Mouse (Mus musculus) C2C12 (cell line): ENCODE data around the gene Casp4. TPM values are rescaled to one million over a fixed set of nuclear protein-coding genes. Genes with fewer than 3 reads are reported as not detected.

Source experiments
- H3K27me3 ChIP-seq: one replicate; pipeline ENCODE4 v1.6.1; 2011; ENCODE audit not compliant: control insufficient read depth, insufficient read depth, insufficient read length
- H3K36me3 ChIP-seq: one replicate; pipeline ENCODE4 v1.6.1; 2011; ENCODE audit not compliant: control insufficient read depth, insufficient read depth
- H3K4me3 ChIP-seq: one replicate; pipeline ENCODE4 v1.5.1; 2011; ENCODE audit warnings: mild to moderate bottlenecking, control low read depth; ENCODE audit not compliant: poor library complexity, insufficient read depth, severe bottlenecking
- H3K79me2 ChIP-seq: one replicate; pipeline ENCODE4 v1.6.1; 2011; ENCODE audit not compliant: control insufficient read depth, insufficient read depth
- H3K79me3 ChIP-seq: one replicate; pipeline ENCODE4 v1.6.1; 2011; ENCODE audit warnings: low read depth, control low read depth
- H3ac ChIP-seq: one replicate; pipeline ENCODE3; 2011; ENCODE audit warnings: low read depth; ENCODE audit not compliant: control insufficient read depth, insufficient read length
- CEBPB ChIP-seq: IDR thresholded peaks from one replicate; pipeline ENCODE4 v1.6.1; 2011; ENCODE audit warnings: low read depth, mild to moderate bottlenecking, control low read depth, moderate library complexity
- CTCF ChIP-seq: IDR thresholded peaks from one replicate; pipeline ENCODE4 v1.5.1; 2011; ENCODE audit not compliant: control insufficient read depth, insufficient read depth, insufficient read length
- FOSL1 ChIP-seq: IDR thresholded peaks from one replicate; pipeline ENCODE4 v1.8.0; 2011; ENCODE audit warnings: mild to moderate bottlenecking, low read length; ENCODE audit not compliant: poor library complexity, insufficient read depth, severe bottlenecking
- MAX ChIP-seq: IDR thresholded peaks from one replicate; pipeline ENCODE4 v1.6.1; 2011; ENCODE audit warnings: mild to moderate bottlenecking, control low read depth
- MYOD1 ChIP-seq: IDR thresholded peaks from one replicate; pipeline ENCODE4 v1.6.1; 2011; ENCODE audit warnings: low read depth; ENCODE audit not compliant: control insufficient read depth, insufficient read length
- MYOG ChIP-seq: IDR thresholded peaks from one replicate; pipeline ENCODE4 v1.6.1; 2011; ENCODE audit not compliant: control insufficient read depth, insufficient read length; ENCODE audit errors: extremely low read depth
- USF1 ChIP-seq: IDR thresholded peaks from one replicate; pipeline ENCODE4 v1.6.1; 2011; ENCODE audit warnings: low read depth, mild to moderate bottlenecking, control low read depth, moderate library complexity
- polyA plus RNA-seq: library from polyadenylated mRNA; unstranded; fragments of >200 nt; fragmentation: generic; extraction: Trizol; gene quantifications from one replicate; pipeline ENCODE4 v1.2.1, GENCODE M21; 2012; ENCODE audit warnings: missing spikeins

The Casp4 gene
- polyA plus RNA-seq, 1 experiment, result 0.50 TPM

DNA sequence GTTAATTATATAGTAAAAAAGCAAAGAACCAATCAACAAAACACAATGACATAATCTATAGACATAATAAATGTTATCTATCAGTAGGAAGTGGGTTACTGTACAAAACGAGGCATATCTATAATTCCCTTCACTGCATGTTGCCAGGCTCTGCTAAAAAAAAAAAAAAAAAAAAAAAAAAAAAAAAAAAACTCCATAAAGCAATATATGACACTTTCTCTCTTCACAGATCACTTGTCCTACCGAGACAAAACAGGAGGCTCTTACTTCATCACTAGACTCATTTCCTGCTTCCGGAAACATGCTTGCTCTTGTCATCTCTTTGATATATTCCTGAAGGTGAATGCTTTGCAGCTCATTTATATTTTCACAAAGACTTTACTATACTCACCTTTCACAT, 19.6 kb downstream of the Casp4 start:
- no peak for TF ChIP-seq MYOG
- no peak for TF ChIP-seq CTCF
- TF ChIP-seq MYOD1, result no peak
- TF ChIP-seq USF1, result no peak
- TF ChIP-seq CEBPB, result no peak
- no peak for TF ChIP-seq MAX
- TF ChIP-seq FOSL1, result no peak
- H3K4me3 ChIP-seq, result no peak overlapping the region
- H3K36me3 ChIP-seq, result no peaks in the 10 kb centered on the region
- no peak overlapping the region for H3ac ChIP-seq
- no peaks in the 10 kb centered on the region for H3K27me3 ChIP-seq
- no peaks in the 10 kb centered on the region for H3K79me2 ChIP-seq
- no peaks in the 10 kb centered on the region for H3K79me3 ChIP-seq

DNA sequence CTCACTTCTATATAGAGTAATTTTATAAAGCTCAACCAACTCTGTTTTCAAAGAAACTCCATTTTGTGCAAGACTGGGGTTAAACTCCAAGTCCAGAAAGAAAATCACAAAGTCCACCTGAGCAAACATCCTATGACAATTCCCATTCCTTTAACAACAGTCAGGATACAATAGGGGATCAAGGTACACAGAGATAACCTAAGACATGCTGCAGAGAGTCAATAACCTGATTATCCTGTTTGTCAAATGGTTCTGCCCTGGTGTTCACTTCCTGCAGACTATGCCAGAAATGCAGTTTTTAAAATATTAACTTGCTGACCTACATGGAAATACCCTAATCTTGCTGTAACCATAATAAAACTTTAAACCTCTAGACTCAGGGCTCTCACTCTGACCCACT, 23.8 kb downstream of the Casp4 start:
- Histone ChIP-seq H3ac (no peak overlapping the region), H3K79me3 (no peaks in the 10 kb centered on the region), H3K36me3 (no peaks in the 10 kb centered on the region), H3K27me3 (no peaks in the 10 kb centered on the region), H3K4me3 (no peak overlapping the region), H3K79me2 (no peaks in the 10 kb centered on the region)
- TF ChIP-seq CEBPB (no peak), MYOD1 (no peak), CTCF (no peak), MAX (no peak), USF1 (no peak), MYOG (no peak), FOSL1 (no peak)

DNA sequence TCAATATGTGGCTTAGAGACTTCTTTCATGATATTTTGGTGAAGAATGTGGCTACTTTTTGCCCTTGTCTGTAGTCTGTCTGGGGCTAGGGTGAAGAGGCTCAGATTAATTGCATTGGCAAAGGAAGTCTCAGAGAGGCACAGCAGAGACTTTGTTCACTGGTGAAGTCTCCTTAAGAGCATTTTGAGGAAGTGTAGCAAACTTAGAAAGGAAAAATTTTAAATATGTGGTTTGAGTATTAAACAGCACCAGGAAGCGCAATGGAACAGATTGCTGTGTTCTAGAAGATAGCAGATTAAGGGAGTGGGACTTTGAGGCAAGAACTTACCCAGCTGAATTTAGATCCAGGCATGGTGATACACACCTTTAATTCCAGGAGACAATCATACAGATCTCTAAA, 24.8 kb downstream of the Casp4 start:
- no peak overlapping the region for H3ac ChIP-seq
- no peaks in the 10 kb centered on the region for H3K79me3 ChIP-seq
- TF ChIP-seq MYOG (no peak), USF1 (no peak)
- no peaks in the 10 kb centered on the region for H3K36me3 ChIP-seq
- no peaks in the 10 kb centered on the region for H3K79me2 ChIP-seq
- H3K27me3 ChIP-seq, result no peaks in the 10 kb centered on the region
- H3K4me3 ChIP-seq, result no peak overlapping the region

DNA sequence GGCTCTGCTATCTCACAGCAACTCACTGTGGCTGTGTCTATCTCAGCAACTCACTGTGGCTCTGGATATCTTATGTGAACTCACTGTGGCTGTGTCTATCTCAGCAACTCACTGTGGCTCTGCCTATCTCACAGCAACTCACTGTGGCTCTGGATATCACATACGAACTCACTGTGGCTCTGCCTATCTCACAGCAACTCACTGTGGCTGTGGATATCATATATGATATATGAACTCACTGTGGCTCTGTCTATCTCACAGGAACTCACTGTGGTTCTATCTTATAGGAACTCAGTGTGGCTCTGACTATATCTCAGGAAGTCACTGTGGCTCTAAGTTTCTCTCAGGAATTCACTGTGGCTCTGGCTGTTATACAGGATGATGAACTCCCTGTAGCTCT, 34.5 kb downstream of the Casp4 start:
- H3K4me3 ChIP-seq, result no peak overlapping the region
- no peak overlapping the region for H3ac ChIP-seq
- no peaks in the 10 kb centered on the region for H3K79me3 ChIP-seq
- no peaks in the 10 kb centered on the region for H3K27me3 ChIP-seq
- no peaks in the 10 kb centered on the region for H3K36me3 ChIP-seq
- TF ChIP-seq CEBPB, result no peak
- no peak for TF ChIP-seq CTCF
- TF ChIP-seq USF1, result no peak
- no peak for TF ChIP-seq MYOD1
- no peaks in the 10 kb centered on the region for H3K79me2 ChIP-seq

DNA sequence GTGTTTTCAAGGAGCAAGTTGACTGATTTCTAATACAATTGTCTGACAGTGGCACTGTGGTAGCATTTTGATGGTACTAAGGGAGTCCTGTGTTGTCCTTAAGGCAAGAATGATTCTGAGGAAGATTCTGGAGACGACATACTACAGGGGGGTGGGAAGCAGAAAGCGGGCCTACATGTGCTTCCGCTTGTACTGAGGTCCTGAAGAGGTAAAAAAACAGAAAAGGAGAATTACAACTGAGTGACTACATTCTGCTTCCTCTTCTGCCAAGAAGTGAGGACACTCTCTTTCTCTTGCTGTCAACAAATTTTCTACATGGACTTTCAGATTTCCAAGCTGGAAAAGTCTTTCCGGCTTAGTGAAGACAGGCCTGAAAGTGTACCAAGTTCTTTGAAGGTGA, 35.5 kb downstream of the Casp4 start:
- no peak overlapping the region for H3ac ChIP-seq
- no peak for TF ChIP-seq CTCF
- no peak for TF ChIP-seq MYOD1

DNA sequence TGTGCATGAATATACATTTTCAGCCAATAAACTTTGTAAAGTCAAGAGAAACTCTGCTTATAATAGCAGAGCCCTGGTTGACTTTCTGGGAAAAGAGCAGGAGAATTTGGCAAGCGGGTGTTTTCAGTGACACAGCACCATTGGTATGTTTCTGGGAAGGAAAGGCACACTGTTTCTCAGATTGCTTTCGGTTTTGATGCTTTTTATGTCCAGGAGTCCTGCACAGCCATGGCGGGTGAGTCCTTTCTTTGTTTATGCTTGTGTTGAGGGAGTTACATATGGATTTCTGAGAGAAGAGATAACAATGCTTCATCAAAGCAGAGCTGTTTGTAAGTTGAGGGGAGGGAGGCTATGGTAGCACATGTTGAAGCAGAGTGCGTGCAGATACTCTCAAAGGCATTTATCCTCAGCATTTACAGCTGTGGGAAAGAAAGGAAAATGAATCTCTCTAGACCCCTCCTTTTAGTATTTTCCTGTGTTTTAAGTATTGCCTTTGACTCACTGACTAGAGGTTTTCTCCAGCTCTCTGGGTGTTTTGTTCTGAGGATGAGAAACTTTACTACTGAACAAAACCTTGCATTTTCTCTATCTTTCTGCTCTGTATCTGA, 36.8 kb downstream of the Casp4 start, which contains the start of gene Casp12:
Gene Casp12 (plus strand): TSS at position 140 of the 608 bp plus-strand sequence.
- peak within 1 kb of the TSS; percentile 49 for H3ac ChIP-seq
- peak within 1 kb of the TSS; percentile 28 for H3K4me3 ChIP-seq
- TF ChIP-seq FOSL1, result no peak
- TF ChIP-seq CTCF, result no peak
- no peak for TF ChIP-seq USF1
- TF ChIP-seq MYOG, result no peak
- TF ChIP-seq CEBPB, result no peak
- H3K79me3 ChIP-seq, result no peaks in the 10 kb centered on the region
- H3K36me3 ChIP-seq, result no peaks in the 10 kb centered on the region
- no peaks in the 10 kb centered on the region for H3K27me3 ChIP-seq
- no peaks in the 10 kb centered on the region for H3K79me2 ChIP-seq

More for the DNA sequence above, 35.5 kb downstream of the Casp4 start:
- no peaks in the 10 kb centered on the region for H3K36me3 ChIP-seq
- H3K79me2 ChIP-seq, result no peaks in the 10 kb centered on the region
- H3K4me3 ChIP-seq, result no peak overlapping the region
- H3K79me3 ChIP-seq, result no peaks in the 10 kb centered on the region
- H3K27me3 ChIP-seq, result no peaks in the 10 kb centered on the region
